Mouse (Mus musculus) C2C12 (cell line): Measurements from ENCODE around the gene Pomgnt1.

Experiments used
- CEBPB ChIP-seq: IDR thresholded peaks from one replicate; pipeline ENCODE4 v1.6.1; 2011; ENCODE audit warnings: low read depth, mild to moderate bottlenecking, control low read depth, moderate library complexity
- CTCF ChIP-seq: IDR thresholded peaks from one replicate; pipeline ENCODE4 v1.5.1; 2011; ENCODE audit not compliant: control insufficient read depth, insufficient read depth, insufficient read length
- MAX ChIP-seq: IDR thresholded peaks from one replicate; pipeline ENCODE4 v1.6.1; 2011; ENCODE audit warnings: mild to moderate bottlenecking, control low read depth
- MYOD1 ChIP-seq: IDR thresholded peaks from one replicate; pipeline ENCODE4 v1.6.1; 2011; ENCODE audit warnings: low read depth; ENCODE audit not compliant: control insufficient read depth, insufficient read length
- MYOG ChIP-seq: IDR thresholded peaks from one replicate; pipeline ENCODE4 v1.6.1; 2011; ENCODE audit not compliant: control insufficient read depth, insufficient read length; ENCODE audit errors: extremely low read depth
- USF1 ChIP-seq: IDR thresholded peaks from one replicate; pipeline ENCODE4 v1.6.1; 2011; ENCODE audit warnings: low read depth, mild to moderate bottlenecking, control low read depth, moderate library complexity

GRCm38 (mm10) chr4:116143317-116143811 is 19.7 kb downstream of the Pomgnt1 start:
- no peak for TF ChIP-seq MYOG
- no peak for TF ChIP-seq CTCF
- no peak for TF ChIP-seq MYOD1
- no peak for TF ChIP-seq USF1
- no peak for TF ChIP-seq MAX
- no peak for TF ChIP-seq CEBPB
